Mouse (Mus musculus): ENCODE data around the gene A530032D15Rik. TPM values are rescaled to one million over a fixed set of nuclear protein-coding genes. Genes with fewer than 3 reads are reported as not detected.

The A530032D15Rik gene
- polyA plus RNA-seq (2014; fragmentation: Illumina TruSeq; extraction: RNeasy Lipid Tissue Mini Kit (QIAGEN cat#74804); ENCODE audit: low read depth, low replicate concordance), result 0.49 TPM

GRCm38 (mm10) chr1:85109753-85110152 is at the start of gene A530032D15Rik:
Gene A530032D15Rik (minus strand): TSS chr1:85109853.

DNA sequence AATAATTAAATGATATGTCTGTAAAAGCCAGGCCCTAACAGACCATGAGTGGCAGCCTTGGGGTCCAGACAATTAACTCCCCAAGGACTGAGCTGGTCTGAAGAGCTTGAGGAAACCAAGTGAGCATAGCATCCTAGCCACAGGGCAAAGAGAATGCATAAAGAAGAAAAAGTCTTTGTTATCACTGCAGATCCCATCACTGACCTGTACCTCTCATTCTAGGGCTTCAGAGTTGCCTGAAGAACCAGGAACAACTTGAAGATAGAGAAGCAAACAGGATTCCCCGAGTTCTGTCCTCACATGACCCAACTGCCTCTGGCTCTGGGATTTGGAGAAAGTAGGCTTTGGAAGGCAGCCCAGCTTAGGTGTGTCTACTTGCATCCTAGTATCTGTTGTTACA is 9.8 kb downstream of the A530032D15Rik start, which contains the start of gene Gm10553:
TSS of gene Gm10553 (plus strand) at position 301 of the 400 bp plus-strand sequence.

Other genes with a start within 250 kb of the A530032D15Rik start
- 1.4 TPM for gene Slc16a14, start 174.7 kb downstream of the A530032D15Rik start, polyA plus RNA-seq (2014; fragmentation: Illumina TruSeq; extraction: RNeasy Lipid Tissue Mini Kit (QIAGEN cat#74804); ENCODE audit: low read depth, low replicate concordance)
- not detected for gene Gm10553, start 9.7 kb downstream of the A530032D15Rik start, polyA plus RNA-seq (2014; fragmentation: Illumina TruSeq; extraction: RNeasy Lipid Tissue Mini Kit (QIAGEN cat#74804); ENCODE audit: low read depth, low replicate concordance)
- 0.39 TPM for gene C130026I21Rik, start 160.7 kb upstream of the A530032D15Rik start, polyA plus RNA-seq (2014; fragmentation: Illumina TruSeq; extraction: RNeasy Lipid Tissue Mini Kit (QIAGEN cat#74804); ENCODE audit: low read depth, low replicate concordance)

All from testis, adult 10 weeks (tissue).